Mouse (Mus musculus) testis, adult 10 weeks (tissue): Measurements from ENCODE around the gene Ugt1a9. TPM values are rescaled to one million over a fixed set of nuclear protein-coding genes. Genes with fewer than 3 reads are reported as not detected.

Experiments used
- polyA plus RNA-seq: library from polyadenylated mRNA; stranded (reverse); fragments of 350-450 nt; fragmentation: Illumina TruSeq; extraction: RNeasy Lipid Tissue Mini Kit (QIAGEN cat#74804); gene quantifications from one replicate; pipeline ENCODE4 v1.2.3, GENCODE M21; 2014; ENCODE audit warnings: low read depth, low replicate concordance

Gene Ugt1a9
- not detected for polyA plus RNA-seq

GRCm38 (mm10) chr1:88070495-88070894 lies at the start of gene Ugt1a9:
Ugt1a9 (plus strand) TSS chr1:88070800.

GRCm38 (mm10) chr1:88055088-88055487 lies 15.5 kb upstream of the Ugt1a9 start, which contains the start of gene Ugt1a10:
Ugt1a10 (plus strand) TSS chr1:88055388.

GRCm38 (mm10) chr1:88087513-88087912 lies 16.9 kb downstream of the Ugt1a9 start, which contains the start of gene Ugt1a8:
Ugt1a8 (plus strand) TSS chr1:88087813.

GRCm38 (mm10) chr1:88094941-88095492 lies 24.4 kb downstream of the Ugt1a9 start, which contains the start of gene Ugt1a7c:
Ugt1a7c (plus strand) TSS chr1:88095062.

GRCm38 (mm10) chr1:88103019-88103418 lies 32.4 kb downstream of the Ugt1a9 start, which contains the start of gene Ugt1a6b:
Ugt1a6b (plus strand) TSS chr1:88103252.

GRCm38 (mm10) chr1:88134457-88135011 lies 63.9 kb downstream of the Ugt1a9 start, which contains the start of gene Ugt1a6a:
Ugt1a6a (plus strand) TSS chr1:88134809.

GRCm38 (mm10) chr1:88165711-88166110 lies 95.1 kb downstream of the Ugt1a9 start, which contains the start of gene Ugt1a5:
Ugt1a5 (plus strand) TSS chr1:88166012.

GRCm38 (mm10) chr1:88200456-88200855 lies 129.9 kb downstream of the Ugt1a9 start, which contains the start of gene Ugt1a2:
Ugt1a2 (plus strand) TSS chr1:88200601.

GRCm38 (mm10) chr1:88205294-88205922 lies 134.8 kb downstream of the Ugt1a9 start, which contains the start of gene Dnajb3:
Dnajb3 (minus strand) TSS chr1:88205782.

GRCm38 (mm10) chr1:88211812-88212211 lies 141.2 kb downstream of the Ugt1a9 start, which contains the start of gene Ugt1a1:
Ugt1a1 (plus strand) TSS chr1:88211959.

GRCm38 (mm10) chr1:88226670-88227379 lies 156.2 kb downstream of the Ugt1a9 start, which contains the start of gene Mroh2a:
Mroh2a (plus strand) TSS chr1:88226986.

Other genes starting within 250 kb of the Ugt1a9 start
- 138 TPM for gene Dgkd, start 217.5 kb upstream of the Ugt1a9 start, polyA plus RNA-seq
- gene Usp40, start 62.2 kb upstream of the Ugt1a9 start, polyA plus RNA-seq = 23.4 TPM
- not detected for gene Ugt1a10, start 15.4 kb upstream of the Ugt1a9 start, polyA plus RNA-seq
- not detected for gene Ugt1a8, start 17.0 kb downstream of the Ugt1a9 start, polyA plus RNA-seq
- gene Ugt1a7c, start 24.3 kb downstream of the Ugt1a9 start, polyA plus RNA-seq = 22.5 TPM
- gene Ugt1a6b, start 32.5 kb downstream of the Ugt1a9 start, polyA plus RNA-seq = 2.3 TPM
- 42.1 TPM for gene Ugt1a6a, start 64.0 kb downstream of the Ugt1a9 start, polyA plus RNA-seq
- not detected for gene Ugt1a5, start 95.2 kb downstream of the Ugt1a9 start, polyA plus RNA-seq
- gene Ugt1a2, start 129.8 kb downstream of the Ugt1a9 start, polyA plus RNA-seq = 0.14 TPM
- gene Dnajb3, start 135.0 kb downstream of the Ugt1a9 start, polyA plus RNA-seq = 799 TPM
- gene Ugt1a1, start 141.2 kb downstream of the Ugt1a9 start, polyA plus RNA-seq = 0.57 TPM
- gene Mroh2a, start 156.2 kb downstream of the Ugt1a9 start, polyA plus RNA-seq = 78.3 TPM
- 27.0 TPM for gene Hjurp, start 206.8 kb downstream of the Ugt1a9 start, polyA plus RNA-seq
- gene Trpm8, start 206.9 kb downstream of the Ugt1a9 start, polyA plus RNA-seq = 2.1 TPM